Mouse (Mus musculus): ENCODE measurements around the gene Vav2. TPM values are rescaled to one million over a fixed set of nuclear protein-coding genes. Genes with fewer than 3 reads are reported as not detected.

Vav2 gene
- polyA plus RNA-seq, 1 experiment from 2014 or later: 7.4 TPM

DNA sequence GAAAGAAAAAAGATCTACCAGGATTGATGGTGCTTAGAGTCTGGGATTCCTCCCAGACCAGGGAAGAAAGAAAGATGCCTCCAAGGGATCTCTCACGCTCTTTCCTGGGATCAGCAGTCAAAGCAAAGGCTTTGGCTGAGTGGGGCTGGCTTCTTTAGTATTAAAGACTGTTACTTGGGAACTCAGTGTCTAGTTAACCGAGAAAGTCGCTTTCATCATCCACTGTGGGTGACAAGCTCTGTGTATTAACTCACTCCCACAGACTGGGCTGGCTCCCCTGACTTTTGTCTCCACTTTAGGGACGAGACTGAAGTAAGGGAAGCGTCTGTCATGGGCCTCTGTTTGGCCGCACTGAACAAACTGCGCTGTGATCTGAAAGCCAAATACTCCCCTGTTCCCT is 180.9 kb downstream of the Vav2 start:
- H3K27ac ChIP-seq (ENCODE audit: low read depth, low read length): no peak overlapping the region

DNA sequence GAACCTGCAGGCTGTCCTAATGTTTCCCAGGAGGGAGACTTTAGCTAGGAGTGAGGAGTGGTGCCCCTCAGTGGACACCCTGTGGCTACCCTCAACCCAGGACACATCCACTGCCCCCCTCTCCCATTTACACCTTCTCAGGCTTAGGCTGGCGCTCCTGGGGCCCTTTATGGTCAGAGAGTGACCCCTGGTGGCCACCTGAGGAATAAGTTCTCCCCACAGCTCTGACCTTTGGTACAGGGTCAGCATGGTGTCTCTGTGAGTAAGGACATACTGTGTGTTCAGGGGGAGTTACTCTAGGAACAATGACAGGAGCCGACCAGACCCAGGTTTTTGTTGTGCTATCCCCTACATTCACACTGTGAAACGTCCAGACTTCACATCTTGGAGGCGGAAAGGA is 189.5 kb downstream of the Vav2 start:
- ATAC-seq (peak; percentile 61; the same call in 1 of the 2 replicates), DNase-seq (ENCODE audit: low spot score) (peak; percentile 65)
- no peaks in the 10 kb centered on the region for H3K36me3 ChIP-seq (ENCODE audit: control insufficient read depth, insufficient read depth, low read length)
- H3K9ac ChIP-seq (ENCODE audit: low read length): no peak overlapping the region
- WGBS: 24% methylated on average over 4 of the region's 4 CpGs
- no peak overlapping the region for H3K27ac ChIP-seq (ENCODE audit: low read depth, low read length)
- no peak overlapping the region for H3K4me2 ChIP-seq (ENCODE audit: low read length)
- H3K4me1 ChIP-seq (ENCODE audit: control insufficient read depth, insufficient read depth, low read length): no peaks in the 10 kb centered on the region
- no peak overlapping the region for H3K4me3 ChIP-seq (ENCODE audit: low read depth, low read length)
- H3K27me3 ChIP-seq (replicated peaks; ENCODE audit: control insufficient read depth, insufficient read depth, low read length): no peaks in the 10 kb centered on the region
- H3K9me3 ChIP-seq (replicated peaks; ENCODE audit: control insufficient read depth, low read length): no peaks in the 10 kb centered on the region

More for the DNA sequence above, 180.9 kb downstream of the Vav2 start:
- no peak for DNase-seq (ENCODE audit: low spot score)
- no peaks in the 10 kb centered on the region for H3K27me3 ChIP-seq (replicated peaks; ENCODE audit: control insufficient read depth, insufficient read depth, low read length)
- no peaks in the 10 kb centered on the region for H3K4me1 ChIP-seq (ENCODE audit: control insufficient read depth, insufficient read depth, low read length)
- H3K4me2 ChIP-seq (ENCODE audit: low read length): no peak overlapping the region
- no peaks in the 10 kb centered on the region for H3K9me3 ChIP-seq (replicated peaks; ENCODE audit: control insufficient read depth, low read length)
- no peak for ATAC-seq
- H3K4me3 ChIP-seq (ENCODE audit: low read depth, low read length): no peak overlapping the region
- H3K9ac ChIP-seq (ENCODE audit: low read length): no peak overlapping the region
- no peaks in the 10 kb centered on the region for H3K36me3 ChIP-seq (ENCODE audit: control insufficient read depth, insufficient read depth, low read length)
- WGBS: 68% methylated on average over 7 of the region's 7 CpGs

DNA sequence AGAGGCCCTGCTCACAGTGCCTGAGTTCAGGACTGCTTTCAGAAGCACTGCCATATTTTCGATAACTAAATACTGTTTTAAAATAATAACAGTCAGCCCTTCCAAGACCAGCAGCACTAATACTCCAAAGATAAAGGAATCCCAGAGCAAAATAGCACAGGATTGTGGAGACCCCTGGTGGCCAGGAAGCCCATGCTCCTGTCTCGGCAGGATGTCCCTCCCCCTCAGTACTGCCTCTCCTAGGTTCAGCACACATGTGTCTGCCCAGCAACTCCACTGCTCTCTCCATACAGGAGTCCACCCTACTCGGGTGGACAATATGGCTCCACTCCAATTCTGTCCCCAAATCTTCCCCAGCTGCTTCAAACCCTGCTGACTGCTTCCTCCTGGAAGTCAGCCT is 191.1 kb downstream of the Vav2 start:
- H3K4me1 ChIP-seq (ENCODE audit: control insufficient read depth, insufficient read depth, low read length): no peaks in the 10 kb centered on the region

DNA sequence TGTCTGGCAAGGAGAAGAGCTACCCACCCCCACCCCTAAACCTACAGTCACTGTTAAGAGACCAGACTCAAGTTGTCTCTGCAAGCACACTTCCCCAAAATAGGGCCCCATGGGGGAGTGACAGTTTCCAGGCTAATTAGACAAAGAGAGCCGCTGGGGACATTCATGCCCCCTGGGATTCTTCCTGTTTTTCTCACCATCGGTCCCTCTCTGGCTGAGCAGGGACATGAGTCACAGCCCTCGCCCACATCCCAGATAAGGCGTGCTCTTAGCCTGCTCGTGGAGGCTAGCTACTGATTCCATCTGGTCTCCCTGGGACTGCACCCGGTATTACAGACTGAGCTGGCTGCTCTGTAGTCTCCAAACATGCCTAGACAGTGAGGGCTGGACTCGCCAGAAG is 194.5 kb downstream of the Vav2 start:
- no peaks in the 10 kb centered on the region for H3K4me1 ChIP-seq (ENCODE audit: control insufficient read depth, insufficient read depth, low read length)
- no peak overlapping the region for H3K27ac ChIP-seq (ENCODE audit: low read depth, low read length)
- WGBS: 33% methylated on average over 7 of the region's 7 CpGs
- DNase-seq (ENCODE audit: low spot score): no peak
- H3K9ac ChIP-seq (ENCODE audit: low read length): no peak overlapping the region; the same call in 1 of the 2 replicates
- ATAC-seq: no peak
- no peaks in the 10 kb centered on the region for H3K27me3 ChIP-seq (replicated peaks; ENCODE audit: control insufficient read depth, insufficient read depth, low read length)
- H3K4me2 ChIP-seq (ENCODE audit: low read length): no peak overlapping the region
- no peaks in the 10 kb centered on the region for H3K9me3 ChIP-seq (replicated peaks; ENCODE audit: control insufficient read depth, low read length)
- no peak overlapping the region for H3K4me3 ChIP-seq (ENCODE audit: low read depth, low read length)
- no peaks in the 10 kb centered on the region for H3K36me3 ChIP-seq (ENCODE audit: control insufficient read depth, insufficient read depth, low read length)

More for the DNA sequence above, 191.1 kb downstream of the Vav2 start:
- ATAC-seq (peak; percentile 57; the same call in 1 of the 2 replicates), DNase-seq (ENCODE audit: low spot score) (peak; percentile 80)
- no peak overlapping the region for H3K9ac ChIP-seq (ENCODE audit: low read length)
- no peaks in the 10 kb centered on the region for H3K9me3 ChIP-seq (replicated peaks; ENCODE audit: control insufficient read depth, low read length)
- no peaks in the 10 kb centered on the region for H3K36me3 ChIP-seq (ENCODE audit: control insufficient read depth, insufficient read depth, low read length)
- H3K4me2 ChIP-seq (ENCODE audit: low read length): no peak overlapping the region
- no peak overlapping the region for H3K27ac ChIP-seq (ENCODE audit: low read depth, low read length)
- WGBS: 28% methylated on average over 3 of the region's 3 CpGs
- H3K4me3 ChIP-seq (ENCODE audit: low read depth, low read length): no peak overlapping the region
- no peaks in the 10 kb centered on the region for H3K27me3 ChIP-seq (replicated peaks; ENCODE audit: control insufficient read depth, insufficient read depth, low read length)

DNA sequence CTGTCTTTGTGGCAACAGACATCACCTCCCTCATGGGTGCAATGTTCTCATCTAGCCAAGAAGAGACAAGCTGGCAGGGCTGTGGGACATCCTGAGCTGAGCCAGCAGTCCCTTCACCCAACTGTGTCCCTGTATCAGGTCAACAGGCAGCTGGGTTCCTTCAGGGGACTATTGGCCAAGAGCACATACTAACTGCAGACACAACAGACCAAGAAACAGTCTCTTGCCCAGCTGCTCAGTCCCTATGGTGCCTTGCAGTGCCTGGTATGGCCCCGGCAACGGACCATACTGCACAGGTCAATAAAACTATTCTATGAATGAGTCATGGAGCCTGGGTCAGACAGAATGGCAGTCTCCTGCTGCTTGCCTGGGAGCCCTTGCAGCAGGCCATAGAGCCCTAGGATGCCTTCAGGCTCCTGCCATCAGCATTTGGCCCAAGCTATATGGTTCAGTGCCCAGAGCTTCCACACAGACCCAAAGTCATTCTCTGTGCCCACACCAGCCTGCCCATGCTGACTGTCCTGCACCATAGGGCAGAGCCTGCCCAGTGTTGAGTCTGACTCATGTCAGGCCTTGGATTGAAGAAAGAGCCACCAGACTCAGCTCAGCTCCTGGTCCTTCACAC is 197.2 kb downstream of the Vav2 start:
- H3K27ac ChIP-seq (ENCODE audit: low read depth, low read length): no peak overlapping the region
- no peak overlapping the region for H3K9ac ChIP-seq (ENCODE audit: low read length)
- WGBS: 84% methylated on average over 2 of the region's 2 CpGs
- H3K27me3 ChIP-seq (replicated peaks; ENCODE audit: control insufficient read depth, insufficient read depth, low read length): no peaks in the 10 kb centered on the region
- no peak overlapping the region for H3K4me3 ChIP-seq (ENCODE audit: low read depth, low read length)
- DNase-seq (ENCODE audit: low spot score) (no peak), ATAC-seq (no peak)
- no peaks in the 10 kb centered on the region for H3K9me3 ChIP-seq (replicated peaks; ENCODE audit: control insufficient read depth, low read length)
- no peak overlapping the region for H3K4me2 ChIP-seq (ENCODE audit: low read length)
- no peaks in the 10 kb centered on the region for H3K36me3 ChIP-seq (ENCODE audit: control insufficient read depth, insufficient read depth, low read length)
- H3K4me1 ChIP-seq (ENCODE audit: control insufficient read depth, insufficient read depth, low read length): no peaks in the 10 kb centered on the region

DNA sequence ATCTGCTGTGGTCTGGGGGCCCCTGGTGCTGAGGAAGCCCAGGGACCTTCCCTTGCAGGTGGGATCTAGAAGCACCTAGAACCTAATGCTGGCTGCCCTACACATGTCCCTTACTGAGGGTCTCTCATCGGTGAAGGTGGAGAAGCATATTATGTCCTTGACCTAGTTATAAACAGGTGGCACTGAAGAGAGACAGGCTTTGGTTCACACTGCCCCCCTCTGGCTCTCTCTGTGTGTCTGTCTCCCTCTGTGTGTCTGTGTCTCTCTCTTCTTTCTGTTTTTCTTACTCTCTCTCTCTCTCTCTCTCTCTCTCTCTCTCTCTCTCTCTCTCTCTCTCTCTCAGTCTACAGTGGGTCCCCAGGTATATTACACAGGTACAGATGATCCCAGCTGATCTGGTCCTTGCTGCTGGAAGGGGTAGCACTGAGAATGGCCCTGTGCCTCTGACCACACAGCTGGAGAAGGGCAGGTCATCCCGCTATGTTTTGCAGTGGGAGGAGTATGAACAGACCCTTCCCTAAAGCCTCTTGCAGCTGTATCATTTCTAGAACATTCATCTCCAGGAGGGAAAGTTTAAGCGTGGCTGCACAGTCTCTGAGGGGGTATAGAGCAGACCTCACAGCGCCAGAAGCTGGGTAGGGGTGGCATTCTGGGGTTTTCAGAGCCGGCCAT is 197.9 kb downstream of the Vav2 start:
- H3K4me3 ChIP-seq (ENCODE audit: low read depth, low read length): no peak overlapping the region
- WGBS: 83% methylated on average over 5 of the region's 5 CpGs
- H3K4me2 ChIP-seq (ENCODE audit: low read length): no peak overlapping the region
- no peak overlapping the region for H3K9ac ChIP-seq (ENCODE audit: low read length)
- no peak for ATAC-seq
- H3K36me3 ChIP-seq (ENCODE audit: control insufficient read depth, insufficient read depth, low read length): no peaks in the 10 kb centered on the region
- no peaks in the 10 kb centered on the region for H3K9me3 ChIP-seq (replicated peaks; ENCODE audit: control insufficient read depth, low read length)
- H3K27me3 ChIP-seq (replicated peaks; ENCODE audit: control insufficient read depth, insufficient read depth, low read length): no peaks in the 10 kb centered on the region
- no peak overlapping the region for H3K27ac ChIP-seq (ENCODE audit: low read depth, low read length)
- no peaks in the 10 kb centered on the region for H3K4me1 ChIP-seq (ENCODE audit: control insufficient read depth, insufficient read depth, low read length)
- no peak for DNase-seq (ENCODE audit: low spot score)

DNA sequence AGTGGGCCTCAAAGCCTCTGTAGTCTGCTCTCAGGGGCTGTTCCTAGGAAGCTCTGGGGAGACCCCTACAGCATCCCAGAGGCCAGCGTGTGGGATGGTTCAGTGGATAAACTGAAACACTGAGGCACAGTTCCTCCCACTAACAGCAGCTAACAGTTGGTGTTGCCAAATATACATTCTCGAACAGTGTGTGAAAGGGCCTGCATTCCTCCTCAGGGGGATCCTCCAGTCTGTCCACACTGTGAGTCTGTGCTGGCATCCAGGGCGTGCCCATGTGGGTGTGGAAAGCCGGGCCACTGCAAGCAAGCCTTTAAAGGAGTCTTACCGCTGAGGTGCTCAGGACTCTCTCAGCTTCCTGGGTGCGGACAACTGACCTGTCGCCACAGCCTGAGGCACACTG is 200.3 kb downstream of the Vav2 start:
- Histone ChIP-seq H3K4me2 (ENCODE audit: low read length) (no peak overlapping the region), H3K9me3 (replicated peaks; ENCODE audit: control insufficient read depth, low read length) (no peaks in the 10 kb centered on the region), H3K36me3 (ENCODE audit: control insufficient read depth, insufficient read depth, low read length) (no peaks in the 10 kb centered on the region), H3K27ac (ENCODE audit: low read depth, low read length) (no peak overlapping the region), H3K27me3 (replicated peaks; ENCODE audit: control insufficient read depth, insufficient read depth, low read length) (no peaks in the 10 kb centered on the region), H3K4me3 (ENCODE audit: low read depth, low read length) (no peak overlapping the region), H3K4me1 (ENCODE audit: control insufficient read depth, insufficient read depth, low read length) (no peaks in the 10 kb centered on the region), H3K9ac (ENCODE audit: low read length) (no peak overlapping the region)
- DNase-seq (ENCODE audit: low spot score) (no peak), ATAC-seq (no peak)
- WGBS: 57% methylated on average over 7 of the region's 7 CpGs

DNA sequence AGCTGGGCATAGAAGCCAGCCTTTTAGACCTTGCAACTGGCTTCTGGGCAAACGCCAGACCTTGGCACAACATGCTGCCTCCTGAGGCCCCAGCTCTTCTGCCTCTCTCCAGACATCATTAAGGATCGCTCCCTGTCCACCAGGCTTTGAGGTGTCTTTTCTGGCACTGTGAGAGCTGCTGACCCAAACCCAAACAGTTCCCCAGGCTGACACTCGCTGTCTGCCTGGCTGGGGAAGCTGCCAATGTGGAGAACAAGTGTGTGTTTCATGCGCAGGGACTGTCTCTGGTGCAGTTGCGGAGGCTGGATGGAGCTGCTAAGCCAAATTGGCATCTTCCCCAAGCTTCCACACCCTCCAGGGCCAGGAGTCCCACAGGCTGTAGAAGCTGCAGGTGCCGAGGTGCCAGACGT is 203.8 kb downstream of the Vav2 start:
- Histone ChIP-seq H3K4me1 (ENCODE audit: control insufficient read depth, insufficient read depth, low read length) (no peaks in the 10 kb centered on the region), H3K27ac (ENCODE audit: low read depth, low read length) (no peak overlapping the region), H3K4me2 (ENCODE audit: low read length) (no peak overlapping the region), H3K36me3 (ENCODE audit: control insufficient read depth, insufficient read depth, low read length) (no peaks in the 10 kb centered on the region), H3K9ac (ENCODE audit: low read length) (no peak overlapping the region), H3K4me3 (ENCODE audit: low read depth, low read length) (no peak overlapping the region), H3K27me3 (replicated peaks; ENCODE audit: control insufficient read depth, insufficient read depth, low read length) (no peaks in the 10 kb centered on the region), H3K9me3 (replicated peaks; ENCODE audit: control insufficient read depth, low read length) (no peaks in the 10 kb centered on the region)
- DNase-seq (ENCODE audit: low spot score) (no peak), ATAC-seq (no peak)
- WGBS: 78% methylated on average over 7 of the region's 7 CpGs

DNA sequence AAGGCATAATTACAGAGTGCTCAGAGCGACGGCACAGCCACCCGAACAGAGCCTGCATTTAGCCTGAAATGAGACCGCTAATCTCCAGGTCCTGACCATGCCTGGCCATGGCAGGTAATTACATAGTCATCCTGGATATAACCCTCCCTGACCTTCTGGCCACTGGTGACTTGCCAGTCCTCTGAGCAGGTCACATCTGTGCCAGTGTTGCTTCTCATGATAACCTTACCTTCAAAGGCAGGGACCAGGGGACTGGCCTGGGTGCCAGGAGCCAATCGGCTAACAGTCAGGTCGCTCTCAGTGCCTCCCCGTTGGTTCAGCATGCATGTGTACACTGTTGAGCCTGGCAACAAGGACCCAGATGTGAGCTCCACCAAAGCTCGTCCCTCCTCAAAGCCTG is 208.3 kb downstream of the Vav2 start:
- no peaks in the 10 kb centered on the region for H3K9me3 ChIP-seq (replicated peaks; ENCODE audit: control insufficient read depth, low read length)
- no peak for ATAC-seq
- no peak for DNase-seq (ENCODE audit: low spot score)
- no peaks in the 10 kb centered on the region for H3K4me1 ChIP-seq (ENCODE audit: control insufficient read depth, insufficient read depth, low read length)
- WGBS: 82% methylated on average over 8 of the region's 8 CpGs
- H3K27me3 ChIP-seq (replicated peaks; ENCODE audit: control insufficient read depth, insufficient read depth, low read length): no peaks in the 10 kb centered on the region
- no peaks in the 10 kb centered on the region for H3K36me3 ChIP-seq (ENCODE audit: control insufficient read depth, insufficient read depth, low read length)
- no peak overlapping the region for H3K9ac ChIP-seq (ENCODE audit: low read length)
- H3K4me3 ChIP-seq (ENCODE audit: low read depth, low read length): no peak overlapping the region
- H3K4me2 ChIP-seq (ENCODE audit: low read length): no peak overlapping the region
- no peak overlapping the region for H3K27ac ChIP-seq (ENCODE audit: low read depth, low read length)

All from forebrain, embryonic 14.5 days (tissue).